Comparison of ENCODE assay signal across 23 mouse cellular contexts in genomic region chr7:124671117-124671516, GRCm38 (mm10).
DNase-seq lines count a peak whose midpoint lies in the region; ATAC-seq and TF ChIP-seq lines count a peak whose summit lies in the region.
"Had no signal": no experiment of that assay in that cellular context is flagged by ENCODE, and none has a peak within 500 bp of the region (broad histone marks: within the 10 kb centered on the region; RNA-seq: fewer than 3 reads in every experiment).

No protein-coding gene starts in this region.

- no peak overlapping the region for H3K9ac ChIP-seq in heart, embryonic 14.5 days (ENCODE audit: low read length)
- H3K9ac ChIP-seq in heart, adult 2 months (ENCODE audit: low read depth, low read length) = no peak overlapping the region
- H3K9ac ChIP-seq: forebrain, embryonic 13.5 days; hindbrain, embryonic 14.5 days; limb, embryonic 12.5 days; liver, embryonic 12.5 days; midbrain, embryonic 12.5 days; neural tube, embryonic 13.5 days had no signal

- DNase-seq in heart, adult 2 months = no peak
- peak; percentile 47 for DNase-seq in left cerebral cortex, adult 11 months (ENCODE audit: low spot score)
- DNase-seq in left cerebral cortex, postnatal 4 days = no peak
- peak; percentile 11 to 44 for DNase-seq in right cerebral cortex, postnatal 36 days (ENCODE audit: low spot score in 2 of 2)
- DNase-seq in right cerebral cortex, postnatal 10 days (ENCODE audit: low spot score in 2 of 2) = no peak
- DNase-seq in telencephalon, adult 2 months (ENCODE audit: low read depth, low spot score) = peak; percentile 87
- DNase-seq: adrenal gland, adult 8-10 months; B cell, adult 2 months; cerebellum, adult 9-10 months; heart, postnatal 36 days; kidney, adult 9 months; kidney, postnatal 25 days; lung, adult 2 months; thymus, postnatal 36 days had no signal

- H3K4me3 ChIP-seq in heart, embryonic 14.5 days (ENCODE audit: control insufficient read depth in 1 of 2, insufficient read depth in 1 of 2, low read depth in 1 of 2, low read length in 2 of 2) = no peak overlapping the region
- no peak overlapping the region for H3K4me3 ChIP-seq in heart, adult 2 months
- H3K4me3 ChIP-seq: erythroblast, embryonic 14.5 days; forebrain, embryonic 13.5 days; limb, embryonic 12.5 days; liver, embryonic 12.5 days; midbrain, embryonic 12.5 days; neural tube, embryonic 13.5 days had no signal

- no peaks in the 10 kb centered on the region for H3K79me2 ChIP-seq in heart, adult 2 months (replicated peaks; ENCODE audit: control insufficient read depth, insufficient read depth, low read length)

- H3K4me1 ChIP-seq in heart, embryonic 14.5 days (ENCODE audit: control insufficient read depth in 2 of 2, insufficient read depth in 2 of 2, low read length in 2 of 2) = peaks cover 3 to 7% of the 10 kb centered on the region in 2 experiments; a peak in 3 of 4 replicates
- no peaks in the 10 kb centered on the region for H3K4me1 ChIP-seq in heart, adult 2 months (ENCODE audit: control insufficient read depth, insufficient read depth, low read length)
- H3K4me1 ChIP-seq: limb, embryonic 12.5 days; liver, embryonic 12.5 days had no signal

- peak; percentile 68 for ATAC-seq in heart, embryonic 14.5 days (ENCODE audit: insufficient number of reproducible peaks, insufficient read depth, low FRiP score, low read depth)
- no peak for ATAC-seq in CD4-positive, CD25-positive, alpha-beta regulatory T cell, adult 4 months
- ATAC-seq: forebrain, embryonic 13.5 days; liver, embryonic 12.5 days had no signal

- H3K27me3 ChIP-seq in heart, embryonic 14.5 days (ENCODE audit: control insufficient read depth, insufficient read depth, low read length) = no peaks in the 10 kb centered on the region
- no peaks in the 10 kb centered on the region for H3K27me3 ChIP-seq in heart, adult 2 months (ENCODE audit: control insufficient read depth, insufficient read depth, low read length)
- H3K27me3 ChIP-seq: forebrain, embryonic 13.5 days; limb, embryonic 12.5 days; liver, embryonic 12.5 days; midbrain, embryonic 12.5 days; neural tube, embryonic 13.5 days had no signal

- no peak for TF ChIP-seq POLR2A in heart, adult 2 months (IDR thresholded peaks at IDR 0.05; ENCODE audit: insufficient read depth, low read depth, low read length)

- no peak overlapping the region for H3K4me2 ChIP-seq in heart, embryonic 14.5 days (ENCODE audit: low read length)
- H3K4me2 ChIP-seq: forebrain, embryonic 13.5 days; hindbrain, embryonic 14.5 days; limb, embryonic 12.5 days; liver, embryonic 12.5 days; midbrain, embryonic 12.5 days; neural tube, embryonic 13.5 days had no signal

- H3K9me3 ChIP-seq in heart, embryonic 14.5 days (ENCODE audit: control insufficient read depth, low read length) = no peaks in the 10 kb centered on the region
- H3K9me3 ChIP-seq: forebrain, embryonic 13.5 days; limb, embryonic 12.5 days; liver, embryonic 12.5 days; midbrain, embryonic 12.5 days; neural tube, embryonic 13.5 days had no signal

- TF ChIP-seq EP300 in heart, adult 2 months (IDR thresholded peaks at IDR 0.05; ENCODE audit: insufficient read depth, low read depth, low read length) = no peak

- H3K36me3 ChIP-seq in heart, embryonic 14.5 days (ENCODE audit: control insufficient read depth, insufficient read depth, low read length) = no peaks in the 10 kb centered on the region
- no peaks in the 10 kb centered on the region for H3K36me3 ChIP-seq in heart, adult 2 months (ENCODE audit: control insufficient read depth, insufficient read depth, low read length)
- H3K36me3 ChIP-seq: limb, embryonic 12.5 days; liver, embryonic 12.5 days; midbrain, embryonic 12.5 days; neural tube, embryonic 13.5 days had no signal

- intact Hi-C loops in heart, adult 2 months (cut with DNase I) = no loop called here
- intact Hi-C loops in left cerebral cortex, postnatal 4 days (cut with DNase I) = no loop called here

- no peak for TF ChIP-seq CTCF in heart, adult 2 months (IDR thresholded peaks at IDR 0.05)

- H3K27ac ChIP-seq in heart, embryonic 14.5 days (replicated peaks in 1 of 2; ENCODE audit: control insufficient read depth in 1 of 2, insufficient read depth in 1 of 2, low read depth in 2 of 2, low read length in 2 of 2) = no peak overlapping the region
- H3K27ac ChIP-seq in heart, adult 2 months = no peak overlapping the region
- H3K27ac ChIP-seq: forebrain, embryonic 13.5 days; hindbrain, embryonic 14.5 days; limb, embryonic 12.5 days; liver, embryonic 12.5 days; midbrain, embryonic 12.5 days; neural tube, embryonic 13.5 days had no signal

Comparison
In these comparisons a context has a peak if more than half of its experiments do, and no peak if none do; other contexts are left out.
1. DNase-seq: peak in left cerebral cortex, adult 11 months (single experiment), right cerebral cortex, postnatal 36 days (2 of 2) and telencephalon, adult 2 months (single experiment); none in heart, adult 2 months (0 of 2), left cerebral cortex, postnatal 4 days (single experiment) and right cerebral cortex, postnatal 10 days (0 of 2).